Mouse (Mus musculus): ENCODE measurements at regions not wholly inside any gene's neighbourhood (a gene's known extent, or its start where the extent isn't known, plus 50 kb on each side); places are given as distances from the start of the nearest gene placed in this dataset.

DNA sequence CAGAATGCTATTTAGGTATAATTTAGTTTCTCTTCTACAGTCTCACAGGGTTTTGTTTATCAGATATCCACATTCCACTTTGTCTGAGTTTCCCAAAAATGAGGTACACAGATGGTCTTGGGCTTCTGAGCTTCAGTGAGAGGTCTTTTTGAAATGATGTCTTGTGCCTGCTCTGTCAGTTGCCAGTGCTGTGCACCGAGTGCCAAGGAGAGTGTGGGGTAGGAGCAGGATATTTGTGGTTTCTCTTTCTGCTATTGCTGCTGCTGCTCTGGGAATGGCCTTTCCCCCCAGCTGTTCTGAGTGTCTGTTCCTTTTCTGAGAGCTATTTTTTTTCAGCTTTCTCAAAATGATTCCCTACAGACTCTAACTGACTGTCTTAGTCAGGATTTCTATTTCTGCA lies 60.1 kb upstream of the Gmds start:
- Histone ChIP-seq H3K4me3 (ENCODE audit: low read depth, low read length) (no peak overlapping the region), H3K27ac (ENCODE audit: insufficient read depth, low read depth, low read length) (no peak overlapping the region), H3K36me3 (ENCODE audit: control insufficient read depth, insufficient read depth, low read length) (no peaks in the 10 kb centered on the region), H3K4me1 (ENCODE audit: control insufficient read depth, insufficient read depth, insufficient read length, low read length) (no peaks in the 10 kb centered on the region), H3K27me3 (ENCODE audit: control insufficient read depth, insufficient read depth, low read length) (no peaks in the 10 kb centered on the region)
- TF ChIP-seq CTCF (IDR thresholded peaks at IDR 0.05; ENCODE audit: extremely low read depth, insufficient read length, insufficient replicate concordance, low read depth, low read length) = no peak
- TF ChIP-seq POLR2A (IDR thresholded peaks at IDR 0.05; ENCODE audit: low read depth, low read length) = no peak
- 49% methylated on average over 1 of the region's 1 CpGs for whole genome bisulfite sequencing
